Mouse (Mus musculus): ENCODE data around the gene I830077J02Rik. TPM values are rescaled to one million over a fixed set of nuclear protein-coding genes. Genes with fewer than 3 reads are reported as not detected.
A peak's percentile ranks its signal among the peaks of the same experiment; 100 is the strongest.

I830077J02Rik gene
- total and polyA plus RNA-seq, 3 experiments, result 2.8 to 9.4 TPM; not detected in 1

DNA sequence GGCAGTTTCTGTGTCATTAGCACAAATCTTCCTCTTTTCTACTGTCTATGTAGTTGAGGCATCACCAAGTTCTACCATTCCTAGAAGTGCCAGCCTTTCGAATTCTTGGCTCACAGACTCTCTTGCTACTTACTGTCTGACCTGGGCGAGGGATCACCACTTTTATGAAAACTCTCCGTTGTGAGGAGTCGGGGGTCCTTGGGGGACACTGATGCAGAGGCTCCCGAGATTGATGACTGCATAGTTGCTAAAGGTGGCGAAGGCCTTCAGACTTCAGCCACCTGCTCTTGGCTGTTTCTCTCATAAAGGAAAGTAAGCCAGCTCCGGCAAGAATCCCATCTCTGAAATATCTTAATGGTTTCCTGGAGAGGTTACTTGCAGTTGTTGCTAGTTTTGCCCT, 50.4 kb downstream of the I830077J02Rik start:
- Histone ChIP-seq H3K36me3 (ENCODE audit: control insufficient read depth in 1 of 2, insufficient read depth in 2 of 2, low read length in 2 of 2) (peaks cover 0 to 2% of the 10 kb centered on the region in 2 experiments; a peak in 2 of 4 replicates), H3K4me3 (ENCODE audit: control insufficient read depth in 1 of 2, insufficient read depth in 1 of 2, low read depth in 2 of 2, low read length in 2 of 2) (no peak overlapping the region), H3K27ac (ENCODE audit: control insufficient read depth, low read depth, low read length) (no peak overlapping the region), H3K4me1 (ENCODE audit: control insufficient read depth in 1 of 2, insufficient read depth in 2 of 2, low read length in 2 of 2) (peaks cover 5 to 19% of the 10 kb centered on the region in 2 experiments), H3K9ac (ENCODE audit: control insufficient read depth, low read depth, low read length, poor library complexity, severe bottlenecking) (no peak overlapping the region), H3K27me3 (ENCODE audit: control insufficient read depth in 1 of 2, insufficient read depth in 2 of 2, low read length in 2 of 2) (no peaks in the 10 kb centered on the region; a peak in 1 of 4 replicates), H3K9me3 (replicated peaks; ENCODE audit: insufficient read depth, low read length) (no peaks in the 10 kb centered on the region), H3K79me2 (ENCODE audit: control insufficient read depth, insufficient read depth, low read length, poor library complexity) (no peaks in the 10 kb centered on the region)
- no peak for TF ChIP-seq MAX (IDR thresholded peaks at IDR 0.05; ENCODE audit: low read length)
- no peak for TF ChIP-seq NELFE (IDR thresholded peaks at IDR 0.05; ENCODE audit: low read depth, low read length)
- TF ChIP-seq MYB (IDR thresholded peaks at IDR 0.05; ENCODE audit: low read depth, low read length), result no peak
- TF ChIP-seq ZKSCAN1 (IDR thresholded peaks at IDR 0.05; ENCODE audit: low read depth, low read length), result no peak
- no peak for TF ChIP-seq POLR2AphosphoS2 (IDR thresholded peaks at IDR 0.05; ENCODE audit: low read length)
- TF ChIP-seq CHD2 (IDR thresholded peaks at IDR 0.05; ENCODE audit: low read length), result no peak
- no peak for DNase-seq (ENCODE audit: low read depth, low spot score)

- Histone ChIP-seq H3K9ac (ENCODE audit: control insufficient read depth, low read depth, low read length, poor library complexity, severe bottlenecking) (no peak overlapping the region), H3K27me3 (ENCODE audit: control insufficient read depth in 1 of 2, insufficient read depth in 2 of 2, low read length in 2 of 2) (no peaks in the 10 kb centered on the region; a peak in 1 of 4 replicates), H3K4me3 (ENCODE audit: control insufficient read depth in 1 of 2, insufficient read depth in 1 of 2, low read depth in 2 of 2, low read length in 2 of 2) (peak overlapping the region in 1 of 2 experiments; percentile 5; a peak in 1 of 4 replicates), H3K79me2 (ENCODE audit: control insufficient read depth, insufficient read depth, low read length, poor library complexity) (no peaks in the 10 kb centered on the region), H3K9me3 (replicated peaks; ENCODE audit: insufficient read depth, low read length) (no peaks in the 10 kb centered on the region), H3K4me1 (ENCODE audit: control insufficient read depth in 1 of 2, insufficient read depth in 2 of 2, low read length in 2 of 2) (peaks cover 5 to 25% of the 10 kb centered on the region in 2 experiments), H3K36me3 (ENCODE audit: control insufficient read depth in 1 of 2, insufficient read depth in 2 of 2, low read length in 2 of 2) (peaks cover 0 to 2% of the 10 kb centered on the region in 2 experiments; a peak in 2 of 4 replicates), H3K27ac (ENCODE audit: control insufficient read depth, low read depth, low read length) (no peak overlapping the region)
- TF ChIP-seq ETS1 (IDR thresholded peaks at IDR 0.05; ENCODE audit: low read depth, low read length) (peak; percentile 32; the same call in 1 of the 2 replicates), SMC3 (IDR thresholded peaks at IDR 0.05; ENCODE audit: low read depth, low read length) (no peak), EP300 (IDR thresholded peaks at IDR 0.05; ENCODE audit: low read depth in 1 of 2, low read length in 2 of 2) (peak in 1 of 2 experiments; percentile 30; a peak in 1 of 4 replicates), RCOR1 (IDR thresholded peaks at IDR 0.05; ENCODE audit: low read depth, low read length) (no peak), ZMIZ1 (IDR thresholded peaks at IDR 0.05; ENCODE audit: low read depth, low read length) (no peak)
- peak; percentile 52 for DNase-seq (ENCODE audit: low read depth, low spot score)
These were observed 52.0 kb downstream of the I830077J02Rik start for GRCm38 (mm10) chr3:105880419-105880818.

- no peaks in the 10 kb centered on the region for H3K79me2 ChIP-seq (ENCODE audit: control insufficient read depth, insufficient read depth, low read length, poor library complexity)
- no peak overlapping the region for H3K9ac ChIP-seq (ENCODE audit: control insufficient read depth, low read depth, low read length, poor library complexity, severe bottlenecking)
- peaks cover 0 to 2% of the 10 kb centered on the region in 2 experiments; a peak in 2 of 4 replicates for H3K36me3 ChIP-seq (ENCODE audit: control insufficient read depth in 1 of 2, insufficient read depth in 2 of 2, low read length in 2 of 2)
- TF ChIP-seq JUND (IDR thresholded peaks at IDR 0.05; ENCODE audit: low read depth, low read length) (no peak), ZMIZ1 (IDR thresholded peaks at IDR 0.05; ENCODE audit: low read depth, low read length) (no peak), ETS1 (IDR thresholded peaks at IDR 0.05; ENCODE audit: low read depth, low read length) (no peak), MAZ (IDR thresholded peaks at IDR 0.05; ENCODE audit: low read depth, low read length) (no peak), POLR2AphosphoS2 (IDR thresholded peaks at IDR 0.05; ENCODE audit: low read length) (no peak), EP300 (IDR thresholded peaks at IDR 0.05; ENCODE audit: low read depth in 1 of 2, low read length in 2 of 2) (no peak), MAFK (IDR thresholded peaks at IDR 0.05; ENCODE audit: borderline replicate concordance, low read depth, low read length) (no peak), MYC (IDR thresholded peaks at IDR 0.05; ENCODE audit: low read depth, low read length) (no peak), SMC3 (IDR thresholded peaks at IDR 0.05; ENCODE audit: low read depth, low read length) (no peak), ELF1 (IDR thresholded peaks at IDR 0.05; ENCODE audit: low read depth, low read length) (no peak), MXI1 (IDR thresholded peaks at IDR 0.05; ENCODE audit: low read depth, low read length) (no peak)
- no peaks in the 10 kb centered on the region; a peak in 1 of 4 replicates for H3K27me3 ChIP-seq (ENCODE audit: control insufficient read depth in 1 of 2, insufficient read depth in 2 of 2, low read length in 2 of 2)
- H3K4me1 ChIP-seq (ENCODE audit: control insufficient read depth in 1 of 2, insufficient read depth in 2 of 2, low read length in 2 of 2), result peaks cover 5 to 25% of the 10 kb centered on the region in 2 experiments
- H3K27ac ChIP-seq (ENCODE audit: control insufficient read depth, low read depth, low read length), result no peak overlapping the region
- H3K9me3 ChIP-seq (replicated peaks; ENCODE audit: insufficient read depth, low read length), result no peaks in the 10 kb centered on the region
- H3K4me3 ChIP-seq (ENCODE audit: control insufficient read depth in 1 of 2, insufficient read depth in 1 of 2, low read depth in 2 of 2, low read length in 2 of 2), result no peak overlapping the region
- DNase-seq (ENCODE audit: low read depth, low spot score), result no peak
These were observed 53.7 kb downstream of the I830077J02Rik start for GRCm38 (mm10) chr3:105878751-105879150.

All from MEL (cell line).